Mouse (Mus musculus): ENCODE results near the gene Csf2rb2. TPM values are rescaled to one million over a fixed set of nuclear protein-coding genes. Genes with fewer than 3 reads are reported as not detected.
"Not testable (repeated sequence)": the region's sequence is repeated elsewhere in the genome, so short reads cannot be mapped to it uniquely, and the experiment has no call there.

Gene Csf2rb2
- polyA plus RNA-seq, 1 experiment from 2014 or later: 0.22 TPM

DNA sequence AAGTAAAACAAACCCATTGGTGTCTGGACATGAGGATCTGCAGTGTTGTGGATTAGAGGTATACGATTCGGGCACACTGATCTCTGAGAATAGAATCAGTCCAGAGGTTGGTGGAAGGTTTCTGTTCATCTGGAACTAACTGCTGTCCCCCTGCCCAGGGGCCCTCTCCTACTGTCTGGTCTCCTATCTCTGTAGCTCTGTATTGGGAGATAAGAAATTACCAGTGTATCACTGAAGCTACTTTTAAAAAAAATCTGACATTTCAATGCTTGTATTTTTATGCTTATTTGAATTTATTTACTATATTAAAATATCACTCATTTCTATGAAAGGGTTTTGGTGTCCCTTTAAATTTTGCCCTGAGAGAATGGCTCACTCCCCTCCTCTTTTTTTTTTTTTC lies 18.8 kb upstream of the Csf2rb2 start:
- Histone ChIP-seq H3K27ac (ENCODE audit: low read depth) (no peak overlapping the region), H3K27me3 (replicated peaks; ENCODE audit: control insufficient read depth, insufficient read depth, low read length) (no peaks in the 10 kb centered on the region)
- WGBS: 91% methylated on average over 2 of the region's 2 CpGs

DNA sequence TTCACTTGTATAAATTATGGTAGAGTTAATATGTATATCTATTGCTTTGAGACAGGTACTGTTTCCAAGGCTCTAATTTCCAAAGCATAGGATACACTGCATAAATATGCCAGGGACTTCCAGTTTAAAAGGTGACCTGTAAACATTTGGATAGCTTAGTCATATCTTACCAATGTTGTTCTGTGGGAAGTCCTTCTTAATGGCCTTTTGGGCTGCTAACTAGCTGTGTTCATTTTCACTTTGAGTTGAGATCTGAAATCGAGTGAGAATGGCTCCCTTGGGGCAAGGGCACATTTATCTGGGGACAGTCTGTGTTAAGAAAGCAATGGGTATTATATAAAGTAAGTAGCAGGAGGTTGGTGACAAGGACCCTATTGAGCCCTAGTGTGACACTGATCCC lies 17.8 kb upstream of the Csf2rb2 start:
- 79% methylated on average over 1 of the region's 1 CpGs for WGBS
- Histone ChIP-seq H3K27ac (ENCODE audit: low read depth) (no peak overlapping the region), H3K27me3 (replicated peaks; ENCODE audit: control insufficient read depth, insufficient read depth, low read length) (no peaks in the 10 kb centered on the region), H3K4me3 (ENCODE audit: low read depth, low read length) (no peak overlapping the region), H3K4me2 (ENCODE audit: low read length) (no peak overlapping the region), H3K9me3 (ENCODE audit: control insufficient read depth, low read length) (no peaks in the 10 kb centered on the region), H3K4me1 (replicated peaks; ENCODE audit: control insufficient read depth, insufficient read depth, low read length) (no peaks in the 10 kb centered on the region), H3K9ac (ENCODE audit: low read length) (no peak overlapping the region), H3K36me3 (ENCODE audit: control insufficient read depth, insufficient read depth, low read length) (no peaks in the 10 kb centered on the region)
- DNase-seq (ENCODE audit: low spot score): no peak
- no peak for ATAC-seq (replicated peaks; ENCODE audit: low FRiP score, low TSS enrichment, low read depth)

More for the DNA sequence above, 18.8 kb upstream of the Csf2rb2 start:
- DNase-seq (ENCODE audit: low spot score) (no peak), ATAC-seq (replicated peaks; ENCODE audit: low FRiP score, low TSS enrichment, low read depth) (no peak)
- Histone ChIP-seq H3K9ac (ENCODE audit: low read length) (no peak overlapping the region), H3K9me3 (ENCODE audit: control insufficient read depth, low read length) (no peaks in the 10 kb centered on the region), H3K4me3 (ENCODE audit: low read depth, low read length) (no peak overlapping the region), H3K4me1 (replicated peaks; ENCODE audit: control insufficient read depth, insufficient read depth, low read length) (no peaks in the 10 kb centered on the region), H3K4me2 (ENCODE audit: low read length) (no peak overlapping the region), H3K36me3 (ENCODE audit: control insufficient read depth, insufficient read depth, low read length) (no peaks in the 10 kb centered on the region)

DNA sequence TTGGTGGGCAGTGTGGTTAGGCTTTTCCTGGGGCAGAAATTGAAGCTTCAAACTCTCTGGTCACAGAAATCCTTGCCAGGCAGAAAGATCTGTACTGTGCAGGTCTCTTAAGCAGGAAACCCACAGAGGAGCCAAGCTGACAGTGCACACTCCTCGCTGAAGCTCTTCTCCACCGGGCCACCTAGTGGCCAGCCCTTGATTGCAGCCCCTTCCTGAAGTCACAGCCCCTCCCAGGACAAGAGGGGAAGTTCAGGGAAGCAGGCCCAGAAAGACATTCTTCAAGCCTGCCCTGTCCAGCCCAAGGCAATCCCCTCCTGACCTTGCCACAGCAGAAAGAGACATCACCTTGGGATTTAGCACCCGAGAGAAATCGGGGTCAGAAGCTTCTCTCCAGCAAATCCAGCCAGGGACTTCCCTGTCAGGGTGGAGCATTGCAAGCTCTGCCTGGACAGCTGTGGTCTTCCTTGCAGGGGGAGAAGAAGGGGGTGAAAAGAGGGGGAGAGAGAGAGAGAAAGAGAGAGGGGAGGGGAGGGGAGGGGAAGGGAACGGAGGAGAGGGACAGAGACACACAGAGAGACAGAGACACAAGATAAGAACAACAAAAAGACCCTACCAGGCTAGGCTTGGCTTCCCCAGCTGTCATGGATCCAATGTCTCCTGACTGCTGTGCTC lies 15.4 kb upstream of the Csf2rb2 start:
- Histone ChIP-seq H3K4me3 (ENCODE audit: low read depth, low read length) (no peak overlapping the region), H3K9me3 (ENCODE audit: control insufficient read depth, low read length) (no peaks in the 10 kb centered on the region), H3K36me3 (ENCODE audit: control insufficient read depth, insufficient read depth, low read length) (no peaks in the 10 kb centered on the region), H3K4me1 (replicated peaks; ENCODE audit: control insufficient read depth, insufficient read depth, low read length) (no peaks in the 10 kb centered on the region), H3K27me3 (replicated peaks; ENCODE audit: control insufficient read depth, insufficient read depth, low read length) (no peaks in the 10 kb centered on the region), H3K9ac (ENCODE audit: low read length) (no peak overlapping the region), H3K4me2 (ENCODE audit: low read length) (no peak overlapping the region), H3K27ac (ENCODE audit: low read depth) (no peak overlapping the region)
- WGBS: 7% methylated on average over 5 of the region's 5 CpGs
- DNase-seq (ENCODE audit: low spot score): peak; percentile 79
- ATAC-seq (replicated peaks; ENCODE audit: low FRiP score, low TSS enrichment, low read depth): peak; percentile 70; the same call in 1 of the 2 replicates

DNA sequence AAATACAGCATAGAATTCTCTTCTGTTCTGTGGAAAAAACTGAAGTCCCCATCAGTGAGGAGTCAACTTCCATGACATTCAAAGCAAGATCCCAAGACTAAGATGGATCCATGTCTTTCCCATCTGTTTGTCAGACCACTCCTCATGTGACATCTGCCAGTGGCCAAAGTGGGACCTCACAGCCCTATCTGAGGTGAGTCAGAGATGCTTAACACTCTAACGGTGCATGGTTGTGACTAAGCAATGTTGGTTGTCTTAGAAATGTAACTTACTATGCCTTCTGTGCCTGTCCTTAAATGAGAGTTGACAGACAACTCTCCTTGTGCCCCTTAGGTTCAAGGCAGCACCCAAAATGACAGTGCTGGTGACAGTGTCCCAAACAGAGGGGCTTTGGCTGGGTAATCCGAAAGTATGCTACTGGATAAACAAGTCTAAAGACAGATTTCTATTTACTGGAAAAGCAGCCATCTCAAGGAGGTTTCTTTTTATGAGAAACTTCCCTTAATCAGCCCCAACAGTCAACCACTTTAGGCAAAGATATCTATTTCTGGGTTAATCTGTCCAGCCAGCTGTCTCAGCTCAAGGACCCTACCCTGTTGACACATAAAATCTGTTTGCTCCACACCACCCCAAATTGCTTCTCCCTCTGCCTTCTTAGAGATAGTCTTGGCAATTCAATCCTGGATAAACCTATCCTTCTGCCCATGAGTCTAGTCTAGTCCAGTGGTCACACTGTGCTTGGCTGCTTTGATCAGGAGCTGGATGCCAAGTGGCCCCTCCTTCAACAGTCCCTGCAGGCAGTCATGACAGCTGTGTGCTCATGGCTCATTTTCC lies 13.0 kb upstream of the Csf2rb2 start:
- H3K36me3 ChIP-seq (ENCODE audit: control insufficient read depth, insufficient read depth, low read length); H3K9me3 ChIP-seq (ENCODE audit: control insufficient read depth, low read length); ATAC-seq (replicated peaks; ENCODE audit: low FRiP score, low TSS enrichment, low read depth); DNase-seq (ENCODE audit: low spot score); H3K4me1 ChIP-seq (replicated peaks; ENCODE audit: control insufficient read depth, insufficient read depth, low read length); H3K4me3 ChIP-seq (ENCODE audit: low read depth, low read length); H3K27ac ChIP-seq (ENCODE audit: low read depth); H3K4me2 ChIP-seq (ENCODE audit: low read length); H3K9ac ChIP-seq (ENCODE audit: low read length); H3K27me3 ChIP-seq (replicated peaks; ENCODE audit: control insufficient read depth, insufficient read depth, low read length): not testable (repeated sequence)
- 56% methylated on average over 2 of the region's 2 CpGs for WGBS

DNA sequence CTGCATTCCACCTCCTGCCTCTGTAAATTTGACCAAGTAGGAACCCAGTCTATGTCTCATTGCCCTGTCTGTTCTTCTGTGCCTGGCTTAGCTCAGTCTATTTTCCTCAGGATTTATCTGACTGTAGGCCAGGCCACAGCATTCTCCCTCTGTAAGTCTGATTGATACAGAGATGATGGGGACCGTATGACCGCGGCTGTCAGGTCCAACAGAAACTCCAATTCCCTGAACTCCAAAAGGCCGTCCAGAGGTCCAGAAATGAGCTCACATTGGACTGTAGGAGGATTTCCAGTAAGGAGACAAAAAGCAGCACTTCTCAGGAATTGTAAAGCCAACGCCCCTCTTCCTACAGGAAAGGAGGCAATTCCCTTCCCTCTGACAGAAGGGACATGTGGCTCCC lies 8.1 kb upstream of the Csf2rb2 start:
- not testable (repeated sequence) for H3K4me2 ChIP-seq (ENCODE audit: low read length); H3K36me3 ChIP-seq (ENCODE audit: control insufficient read depth, insufficient read depth, low read length); DNase-seq (ENCODE audit: low spot score); ATAC-seq (replicated peaks; ENCODE audit: low FRiP score, low TSS enrichment, low read depth); H3K9ac ChIP-seq (ENCODE audit: low read length); H3K4me1 ChIP-seq (replicated peaks; ENCODE audit: control insufficient read depth, insufficient read depth, low read length); H3K27ac ChIP-seq (ENCODE audit: low read depth); H3K4me3 ChIP-seq (ENCODE audit: low read depth, low read length); H3K27me3 ChIP-seq (replicated peaks; ENCODE audit: control insufficient read depth, insufficient read depth, low read length); H3K9me3 ChIP-seq (ENCODE audit: control insufficient read depth, low read length)
- 73% methylated on average over 5 of the region's 5 CpGs for WGBS

DNA sequence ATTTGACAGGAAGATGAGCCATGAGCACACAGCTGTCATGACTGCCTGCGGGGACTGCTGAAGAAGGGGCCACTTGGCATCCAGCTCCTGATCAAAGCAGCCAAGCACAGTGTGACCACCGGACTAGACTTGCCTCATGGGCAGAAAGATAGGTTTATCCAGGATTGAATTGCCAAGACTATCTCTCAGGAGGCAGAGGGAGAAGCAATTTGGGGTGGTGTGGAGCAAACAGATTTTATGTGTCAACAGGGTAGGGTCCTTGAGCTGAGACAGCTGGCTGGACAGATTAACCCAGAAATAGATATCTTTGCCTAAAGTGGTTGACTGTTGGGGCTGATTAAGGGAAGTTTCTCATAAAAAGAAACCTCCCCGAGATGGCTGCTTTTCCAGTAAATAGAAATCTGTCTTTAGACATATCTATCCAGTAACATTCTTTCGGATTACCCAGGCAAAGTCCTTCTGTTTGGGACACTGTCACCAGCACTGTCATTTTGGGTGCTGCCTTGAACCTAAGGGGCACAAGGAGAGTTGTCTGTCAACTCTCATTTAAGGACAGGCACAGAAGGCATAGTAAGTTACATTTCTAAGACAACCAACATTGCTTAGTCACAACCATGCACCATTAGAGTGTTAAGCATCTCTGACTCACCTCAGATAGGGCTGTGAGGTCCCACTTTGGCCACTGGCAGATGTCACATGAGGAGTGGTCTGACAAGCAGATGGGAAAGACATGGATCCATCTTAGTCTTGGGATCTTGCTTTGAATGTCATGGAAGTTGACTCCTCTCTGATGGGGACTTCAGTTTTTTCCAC lies 7.1 kb upstream of the Csf2rb2 start:
- H3K27ac ChIP-seq (ENCODE audit: low read depth); H3K4me3 ChIP-seq (ENCODE audit: low read depth, low read length); H3K9ac ChIP-seq (ENCODE audit: low read length); H3K27me3 ChIP-seq (replicated peaks; ENCODE audit: control insufficient read depth, insufficient read depth, low read length); H3K36me3 ChIP-seq (ENCODE audit: control insufficient read depth, insufficient read depth, low read length); H3K4me1 ChIP-seq (replicated peaks; ENCODE audit: control insufficient read depth, insufficient read depth, low read length); DNase-seq (ENCODE audit: low spot score); H3K9me3 ChIP-seq (ENCODE audit: control insufficient read depth, low read length); ATAC-seq (replicated peaks; ENCODE audit: low FRiP score, low TSS enrichment, low read depth); H3K4me2 ChIP-seq (ENCODE audit: low read length): not testable (repeated sequence)
- WGBS: 51% methylated on average over 4 of the region's 4 CpGs

DNA sequence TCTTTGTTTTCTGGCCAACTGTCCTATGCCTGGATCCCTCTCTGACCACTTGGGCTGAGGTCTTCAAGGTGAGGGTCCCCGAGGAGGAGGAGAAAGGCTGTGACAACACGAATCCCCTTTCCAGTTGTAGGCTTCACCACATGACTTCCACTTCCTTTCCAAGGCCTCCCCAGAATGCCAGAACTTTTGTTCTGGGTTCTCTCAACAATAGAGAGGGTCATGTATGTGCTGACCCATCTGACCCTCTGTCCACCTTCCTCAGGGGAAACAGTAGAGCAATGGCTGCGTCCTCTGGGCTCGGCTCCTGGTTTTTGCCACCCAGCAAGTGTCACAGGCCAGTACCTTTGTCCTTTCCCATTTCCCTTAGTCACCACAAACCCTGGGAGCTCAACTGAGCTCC lies 5.5 kb upstream of the Csf2rb2 start:
- H3K4me1 ChIP-seq (replicated peaks; ENCODE audit: control insufficient read depth, insufficient read depth, low read length): 0 out of 2 replicates have a peak, but pooled peaks cover 5% of the 10 kb centered on the region
- H3K9me3 ChIP-seq (ENCODE audit: control insufficient read depth, low read length): no peaks in the 10 kb centered on the region
- H3K27me3 ChIP-seq (replicated peaks; ENCODE audit: control insufficient read depth, insufficient read depth, low read length): no peaks in the 10 kb centered on the region; the same call in 1 of the 2 replicates
- DNase-seq (ENCODE audit: low spot score) (no peak), ATAC-seq (replicated peaks; ENCODE audit: low FRiP score, low TSS enrichment, low read depth) (no peak)
- no peaks in the 10 kb centered on the region for H3K36me3 ChIP-seq (ENCODE audit: control insufficient read depth, insufficient read depth, low read length)
- no peak overlapping the region for H3K4me2 ChIP-seq (ENCODE audit: low read length)
- no peak overlapping the region for H3K9ac ChIP-seq (ENCODE audit: low read length)
- WGBS: 76% methylated on average over 4 of the region's 4 CpGs
- H3K4me3 ChIP-seq (ENCODE audit: low read depth, low read length): no peak overlapping the region
- no peak overlapping the region for H3K27ac ChIP-seq (ENCODE audit: low read depth)

DNA sequence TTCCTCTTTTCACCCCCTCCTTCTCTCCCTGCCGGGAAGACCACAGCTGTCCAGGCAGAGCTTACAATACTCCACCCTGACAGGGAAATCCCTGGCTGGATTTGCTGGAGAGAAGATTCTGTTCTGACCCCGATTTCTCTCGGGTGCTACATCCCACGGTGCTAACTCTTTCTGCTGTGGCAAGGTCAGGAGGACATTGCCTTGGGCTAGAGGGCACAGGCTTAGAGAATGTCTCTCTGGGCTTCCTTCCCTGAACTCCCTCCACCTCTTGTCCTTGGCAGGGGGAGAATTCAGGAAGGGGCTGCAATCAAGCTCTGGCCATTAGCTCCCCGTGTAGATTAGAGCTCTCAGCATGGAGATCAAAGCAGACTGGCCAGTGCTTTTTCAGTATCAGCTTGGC lies 4.3 kb upstream of the Csf2rb2 start:
- Histone ChIP-seq H3K36me3 (ENCODE audit: control insufficient read depth, insufficient read depth, low read length) (no peaks in the 10 kb centered on the region), H3K4me3 (ENCODE audit: low read depth, low read length) (no peak overlapping the region), H3K4me2 (ENCODE audit: low read length) (no peak overlapping the region), H3K9me3 (ENCODE audit: control insufficient read depth, low read length) (no peaks in the 10 kb centered on the region), H3K27ac (ENCODE audit: low read depth) (no peak overlapping the region), H3K4me1 (replicated peaks; ENCODE audit: control insufficient read depth, insufficient read depth, low read length) (0 out of 2 replicates have a peak, but pooled peaks cover 5% of the 10 kb centered on the region), H3K27me3 (replicated peaks; ENCODE audit: control insufficient read depth, insufficient read depth, low read length) (peaks cover 4% of the 10 kb centered on the region; the same call in 1 of the 2 replicates), H3K9ac (ENCODE audit: low read length) (no peak overlapping the region)
- ATAC-seq (replicated peaks; ENCODE audit: low FRiP score, low TSS enrichment, low read depth): no peak
- WGBS: 24% methylated on average over 5 of the region's 5 CpGs
- no peak for DNase-seq (ENCODE audit: low spot score)

Data from intestine, embryonic 14.5 days (tissue).